In the genomic region with DNA sequence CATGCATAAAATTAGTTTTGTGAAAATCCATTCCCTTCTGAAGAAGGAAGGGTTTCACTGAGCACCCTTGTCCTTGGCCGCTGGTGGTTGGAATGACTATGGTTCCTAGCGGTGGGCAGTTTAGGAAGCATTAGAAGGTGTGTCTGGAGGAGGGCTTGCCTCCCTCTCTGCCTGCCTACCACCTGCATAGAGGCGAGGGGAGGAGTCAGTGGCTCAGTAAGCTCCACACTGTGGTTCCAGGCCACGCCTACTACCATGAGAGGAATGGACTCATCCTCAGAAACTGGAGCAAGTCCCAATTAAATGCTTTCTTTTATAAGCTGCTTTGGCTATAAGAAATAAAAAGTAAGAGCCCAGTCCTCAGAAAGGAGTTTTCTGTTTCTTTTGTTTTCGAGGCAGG, we compare ENCODE assay signal across 28 mouse cellular contexts.
A peak's percentile ranks its signal among the peaks of the same experiment; 100 is the strongest.
DNase-seq lines count a peak whose midpoint lies in the region; ATAC-seq and TF ChIP-seq lines count a peak whose summit lies in the region.
"Had no signal": no experiment of that assay in that cellular context is flagged by ENCODE, and none has a peak within 500 bp of the region (broad histone marks: within the 10 kb centered on the region; RNA-seq: fewer than 3 reads in every experiment).

No protein-coding gene starts in this region.

- WGBS in liver, embryonic 16.5 days (ENCODE audit: insufficient replicate concordance): 63% methylated on average over 5 of the region's 5 CpGs
- 73% methylated on average over 5 of the region's 5 CpGs for WGBS in liver, embryonic 11.5 days
- WGBS in heart, adult 2 months: 94% methylated on average over 5 of the region's 5 CpGs

- no peaks in the 10 kb centered on the region for H3K27me3 ChIP-seq in liver, embryonic 16.5 days (ENCODE audit: control insufficient read depth, insufficient read depth, low read depth, low read length)
- H3K27me3 ChIP-seq in liver, embryonic 11.5 days (replicated peaks; ENCODE audit: control insufficient read depth, insufficient read depth, low read length): no peaks in the 10 kb centered on the region
- no peaks in the 10 kb centered on the region for H3K27me3 ChIP-seq in heart, adult 2 months (ENCODE audit: control insufficient read depth, insufficient read depth, low read length)
- H3K27me3 ChIP-seq: hindbrain, embryonic 12.5 days; limb, embryonic 12.5 days; lung, embryonic 15.5 days; megakaryocyte, embryonic 14.5 days; midbrain, embryonic 13.5 days; neural tube, embryonic 13.5 days had no signal

- no peak for TF ChIP-seq CTCF in heart, adult 2 months (IDR thresholded peaks at IDR 0.05)

- DNase-seq in liver, embryonic 11.5 days (ENCODE audit: low spot score): no peak
- peak; percentile 47 for DNase-seq in ES-E14 (ENCODE audit: low read depth, low spot score)
- DNase-seq in WW6 (ENCODE audit: low read depth, low spot score): peak; percentile 45
- no peak for DNase-seq in heart, postnatal 14 days
- DNase-seq in heart, adult 2 months: no peak
- DNase-seq in adrenal gland, postnatal 25 days: no peak
- DNase-seq: adrenal gland, postnatal 36 days; B cell, adult 2 months; cerebellum, adult 18-20 months; cerebellum, postnatal 14 days; gastrocnemius, postnatal 10 days; kidney, adult 9 months; kidney, postnatal 14 days had no signal

- in situ Hi-C loops in ES-E14 (cut with MboI; ENCODE audit: low sequenced_read_pairs in 2 of 2, unreplicated experiment in 2 of 2): no loop called here

- no peak overlapping the region for H3K4me3 ChIP-seq in liver, embryonic 16.5 days (ENCODE audit: low read depth, low read length)
- no peak overlapping the region for H3K4me3 ChIP-seq in liver, embryonic 11.5 days (ENCODE audit: low read depth, low read length)
- H3K4me3 ChIP-seq in ES-E14 (ENCODE audit: insufficient read depth in 1 of 2, low read depth in 1 of 2, low read length in 2 of 2, poor library complexity in 1 of 2, severe bottlenecking in 1 of 2): no peak overlapping the region
- H3K4me3 ChIP-seq in heart, adult 2 months: no peak overlapping the region
- H3K4me3 ChIP-seq: forebrain, embryonic 10.5 days; hindbrain, embryonic 12.5 days; left cerebral cortex, adult 2 months; limb, embryonic 12.5 days; lung, embryonic 15.5 days; megakaryocyte, embryonic 14.5 days; midbrain, embryonic 13.5 days; neural tube, embryonic 13.5 days had no signal

- no peak overlapping the region for H3K4me2 ChIP-seq in liver, embryonic 16.5 days (ENCODE audit: low read depth, low read length)
- H3K4me2 ChIP-seq in liver, embryonic 11.5 days: no peak overlapping the region
- H3K4me2 ChIP-seq: hindbrain, embryonic 12.5 days; limb, embryonic 12.5 days; lung, embryonic 15.5 days; midbrain, embryonic 13.5 days; neural tube, embryonic 13.5 days had no signal

- no peak overlapping the region for H3K9ac ChIP-seq in liver, embryonic 16.5 days (ENCODE audit: low read depth, low read length)
- no peak overlapping the region for H3K9ac ChIP-seq in liver, embryonic 11.5 days (ENCODE audit: low read depth, low read length)
- no peak overlapping the region for H3K9ac ChIP-seq in ES-E14 (ENCODE audit: insufficient read depth, low read depth, low read length, poor library complexity, severe bottlenecking)
- H3K9ac ChIP-seq in heart, adult 2 months (ENCODE audit: low read depth, low read length): no peak overlapping the region
- H3K9ac ChIP-seq: hindbrain, embryonic 12.5 days; limb, embryonic 12.5 days; liver, embryonic 14.5 days; lung, embryonic 15.5 days; midbrain, embryonic 13.5 days; neural tube, embryonic 13.5 days had no signal

- H3K27ac ChIP-seq in liver, embryonic 16.5 days (ENCODE audit: low read length): no peak overlapping the region
- no peak overlapping the region for H3K27ac ChIP-seq in liver, embryonic 11.5 days (ENCODE audit: low read depth, low read length)
- H3K27ac ChIP-seq in ES-E14 (ENCODE audit: insufficient read depth, low read depth, low read length, poor library complexity, severe bottlenecking): no peak overlapping the region
- H3K27ac ChIP-seq in heart, adult 2 months: no peak overlapping the region
- H3K27ac ChIP-seq: forebrain, embryonic 10.5 days; hindbrain, embryonic 12.5 days; hindbrain, postnatal 0 days; left cerebral cortex, adult 2 months; limb, embryonic 12.5 days; liver, embryonic 14.5 days; lung, embryonic 15.5 days; midbrain, embryonic 13.5 days; neural tube, embryonic 13.5 days had no signal

- H3K9me3 ChIP-seq in liver, embryonic 16.5 days (replicated peaks; ENCODE audit: control insufficient read depth, low read length): no peaks in the 10 kb centered on the region
- H3K9me3 ChIP-seq in liver, embryonic 11.5 days (ENCODE audit: control insufficient read depth, low read length): no peaks in the 10 kb centered on the region
- H3K9me3 ChIP-seq in ES-E14 (ENCODE audit: control insufficient read depth, insufficient read depth, low read depth, low read length): no peaks in the 10 kb centered on the region
- H3K9me3 ChIP-seq: forebrain, embryonic 10.5 days; G1E; hindbrain, embryonic 12.5 days; limb, embryonic 12.5 days; lung, embryonic 15.5 days; megakaryocyte, embryonic 14.5 days; midbrain, embryonic 13.5 days; neural tube, embryonic 13.5 days had no signal

- peaks cover 6% of the 10 kb centered on the region for H3K4me1 ChIP-seq in liver, embryonic 16.5 days (ENCODE audit: control insufficient read depth, low read depth, low read length)
- peaks cover 2% of the 10 kb centered on the region; the same call in 1 of the 2 replicates for H3K4me1 ChIP-seq in liver, embryonic 11.5 days (replicated peaks; ENCODE audit: control insufficient read depth, insufficient read depth, low read length)
- peaks cover 0 to 2% of the 10 kb centered on the region in 2 experiments; a peak in 1 of 4 replicates for H3K4me1 ChIP-seq in ES-E14 (ENCODE audit: control insufficient read depth in 2 of 2, insufficient read depth in 2 of 2, low read length in 2 of 2, poor library complexity in 1 of 2)
- peaks cover 7% of the 10 kb centered on the region for H3K4me1 ChIP-seq in heart, adult 2 months (ENCODE audit: control insufficient read depth, insufficient read depth, low read length)
- H3K4me1 ChIP-seq: forebrain, embryonic 10.5 days; limb, embryonic 12.5 days; lung, embryonic 15.5 days; midbrain, embryonic 13.5 days; neural tube, embryonic 13.5 days had no signal

- H3K36me3 ChIP-seq in liver, embryonic 16.5 days (ENCODE audit: control insufficient read depth, insufficient read depth): no peaks in the 10 kb centered on the region
- H3K36me3 ChIP-seq in liver, embryonic 11.5 days (ENCODE audit: control insufficient read depth, insufficient read depth, low read length): no peaks in the 10 kb centered on the region; the same call in 1 of the 2 replicates
- no peaks in the 10 kb centered on the region; the same call in 1 of the 2 replicates for H3K36me3 ChIP-seq in ES-E14 (ENCODE audit: control insufficient read depth, insufficient read depth, low read length, poor library complexity, severe bottlenecking)
- peaks cover 21% of the 10 kb centered on the region for H3K36me3 ChIP-seq in heart, adult 2 months (ENCODE audit: control insufficient read depth, insufficient read depth, low read length)

- no peak for TF ChIP-seq EP300 in heart, adult 2 months (IDR thresholded peaks at IDR 0.05; ENCODE audit: insufficient read depth, low read depth, low read length)

- H3K79me2 ChIP-seq in heart, adult 2 months (replicated peaks; ENCODE audit: control insufficient read depth, insufficient read depth, low read length): peaks cover 4% of the 10 kb centered on the region; the same call in 1 of the 2 replicates

- intact Hi-C loops in heart, postnatal 14 days (cut with DNase I): no loop called here
- intact Hi-C loops in heart, adult 2 months (cut with DNase I): loop anchor here (5.0 kb wide), 1 partner anchor 129 kb away; no protein-coding TSS in a partner anchor

- no peak for TF ChIP-seq POLR2A in heart, adult 2 months (IDR thresholded peaks at IDR 0.05; ENCODE audit: insufficient read depth, low read depth, low read length)

- 0 out of 2 replicates have a peak, but pooled peaks have one; percentile 39 for ATAC-seq in liver, embryonic 16.5 days (ENCODE audit: low read depth)
- ATAC-seq in liver, embryonic 11.5 days (replicated peaks; ENCODE audit: low FRiP score): no peak
- ATAC-seq in megakaryocyte progenitor cell, adult 5-6 weeks (replicated peaks; ENCODE audit: poor library complexity): peak; percentile 50; the same call in 1 of the 2 replicates
- ATAC-seq: forebrain, embryonic 16.5 days; hindbrain, postnatal 0 days; intestine, embryonic 16.5 days; midbrain, embryonic 13.5 days had no signal

TF ChIP-seq in ES-E14, 5 proteins besides CTCF, POLR2A, EP300 and RAD21:
- TF ChIP-seq HCFC1 (IDR thresholded peaks at IDR 0.05; ENCODE audit: borderline replicate concordance, insufficient read depth, low read length) (no peak), MAFK (IDR thresholded peaks at IDR 0.05; ENCODE audit: insufficient read depth, low read depth, low read length) (no peak), ZC3H11A (IDR thresholded peaks at IDR 0.05; ENCODE audit: borderline replicate concordance, low read depth, low read length) (no peak), CHD2 (IDR thresholded peaks at IDR 0.05; ENCODE audit: low read depth, low read length) (no peak), ZNF384 (IDR thresholded peaks at IDR 0.05; ENCODE audit: low read depth, low read length) (no peak)

Comparison
In these comparisons a context has a peak if more than half of its experiments do, and no peak if none do; other contexts are left out.
1. DNase-seq: peak in ES-E14 (single experiment) and WW6 (single experiment); none in liver, embryonic 11.5 days (single experiment), heart, postnatal 14 days (0 of 2), heart, adult 2 months (0 of 2) and adrenal gland, postnatal 25 days (single experiment).